Mouse (Mus musculus) activated CD4-positive, CD25-positive, alpha-beta regulatory T cell, adult 4 months (primary cell): ENCODE measurements around the gene Atf7. TPM values are rescaled to one million over a fixed set of nuclear protein-coding genes. Genes with fewer than 3 reads are reported as not detected.

Experiments used
- ATAC-seq: one replicate; pipeline ENCODE4 v1.8.0; 2017
- polyA plus RNA-seq, 2 experiments: library from polyadenylated mRNA; unstranded; fragments of 100-300 nt; shearing (Covaris generic); gene quantifications; one replicate each; pipeline ENCODE4 v1.2.1; 2017

Atf7 gene
- polyA plus RNA-seq, 2 experiments from 2014 or later = 32.4 to 36.5 TPM

GRCm38 (mm10) chr15:102546677-102547427 lies 78.4 kb downstream of the Atf7 start:
- no peak for ATAC-seq

- ATAC-seq = no peak
These were observed 79.0 kb downstream of the Atf7 start for GRCm38 (mm10) chr15:102546246-102546645.

- no peak for ATAC-seq
These were observed 80.5 kb downstream of the Atf7 start for GRCm38 (mm10) chr15:102544801-102545200.

- ATAC-seq = no peak
These were observed 91.3 kb downstream of the Atf7 start for GRCm38 (mm10) chr15:102533926-102534325.

- ATAC-seq = no peak
These were observed 93.0 kb downstream of the Atf7 start for GRCm38 (mm10) chr15:102532106-102532900.

- ATAC-seq = no peak
These were observed 93.7 kb downstream of the Atf7 start for GRCm38 (mm10) chr15:102531586-102531985.

- no peak for ATAC-seq
These were observed 94.7 kb downstream of the Atf7 start for GRCm38 (mm10) chr15:102530566-102530965.

GRCm38 (mm10) chr15:102528396-102528795 lies 96.9 kb downstream of the Atf7 start:
- no peak for ATAC-seq

GRCm38 (mm10) chr15:102527936-102528335 lies 97.3 kb downstream of the Atf7 start:
- ATAC-seq = no peak

- ATAC-seq = no peak
These were observed 98.9 kb downstream of the Atf7 start for GRCm38 (mm10) chr15:102526111-102527002.

- peak; percentile 80 for ATAC-seq
These were observed 100.3 kb downstream of the Atf7 start, which contains the start of gene Npff for GRCm38 (mm10) chr15:102524892-102525485. TSS of gene Npff (minus strand) at chr15:102524942.

GRCm38 (mm10) chr15:102521480-102521879 lies 103.8 kb downstream of the Atf7 start:
- ATAC-seq = no peak

- ATAC-seq = no peak
These were observed 104.8 kb downstream of the Atf7 start for GRCm38 (mm10) chr15:102520416-102520815.

- no peak for ATAC-seq
These were observed 105.8 kb downstream of the Atf7 start for GRCm38 (mm10) chr15:102519211-102520141.

- no peak for ATAC-seq
These were observed 106.4 kb downstream of the Atf7 start for GRCm38 (mm10) chr15:102518859-102519201.

GRCm38 (mm10) chr15:102517976-102518858 lies 107.0 kb downstream of the Atf7 start, which contains the start of gene Tarbp2:
TSS of gene Tarbp2 (plus strand) at chr15:102518192.
- peak; percentile 89 for ATAC-seq

- ATAC-seq = no peak
These were observed 107.7 kb downstream of the Atf7 start for GRCm38 (mm10) chr15:102517631-102517975.

GRCm38 (mm10) chr15:102516728-102517404 lies 108.4 kb downstream of the Atf7 start, which contains the start of gene Map3k12:
TSS of gene Map3k12 (minus strand) at chr15:102517064.
- peak; percentile 6 for ATAC-seq

GRCm38 (mm10) chr15:102516293-102516692 lies 109.0 kb downstream of the Atf7 start:
- no peak for ATAC-seq
